ENCODE assay signal across 15 mouse cellular contexts in genomic region chr14:122881699-122882098, GRCm38 (mm10). TPM values are rescaled to one million over a fixed set of nuclear protein-coding genes. Genes with fewer than 3 reads are reported as not detected.
DNase-seq lines count a peak whose midpoint lies in the region; ATAC-seq and TF ChIP-seq lines count a peak whose summit lies in the region.
"Had no signal": no experiment of that assay in that cellular context is flagged by ENCODE, and none has a peak within 500 bp of the region (broad histone marks: within the 10 kb centered on the region; RNA-seq: fewer than 3 reads in every experiment).

No protein-coding gene starts in this region.

- H3K36me3 ChIP-seq in forebrain, embryonic 15.5 days = no peaks in the 10 kb centered on the region
- H3K36me3 ChIP-seq in limb, embryonic 11.5 days (ENCODE audit: control insufficient read depth, insufficient read depth, low read length) = no peaks in the 10 kb centered on the region
- no peaks in the 10 kb centered on the region for H3K36me3 ChIP-seq in kidney, adult 2 months (ENCODE audit: control insufficient read depth, insufficient read depth, low read length)
- H3K36me3 ChIP-seq: limb, embryonic 15.5 days; lung, embryonic 15.5 days had no signal

- DNase-seq in left cerebral cortex, adult 2 months (ENCODE audit: extremely low spot score in 1 of 2, low spot score in 2 of 2) = no peak
- DNase-seq in left cerebral cortex, adult 9 months (ENCODE audit: low spot score in 2 of 2) = no peak
- no peak for DNase-seq in limb, embryonic 11.5 days (ENCODE audit: low spot score)
- no peak for DNase-seq in adrenal gland, postnatal 4 days (ENCODE audit: low spot score in 2 of 2)
- no peak for DNase-seq in kidney, adult 2 months
- no peak for DNase-seq in adrenal gland, adult 8-10 months
- DNase-seq: gastrocnemius, adult 2 months; kidney, postnatal 10 days; layer of hippocampus, postnatal 36 days; thymus, postnatal 14 days had no signal

- peaks cover 5% of the 10 kb centered on the region for H3K27me3 ChIP-seq in forebrain, embryonic 15.5 days
- no peaks in the 10 kb centered on the region for H3K27me3 ChIP-seq in limb, embryonic 11.5 days (ENCODE audit: control insufficient read depth, insufficient read depth, low read length)
- H3K27me3 ChIP-seq in kidney, adult 2 months (replicated peaks; ENCODE audit: control insufficient read depth, insufficient read depth, low read length) = no peaks in the 10 kb centered on the region
- H3K27me3 ChIP-seq: lung, embryonic 15.5 days had no signal

- no peak overlapping the region for H3K9ac ChIP-seq in forebrain, embryonic 15.5 days (replicated peaks)
- H3K9ac ChIP-seq in limb, embryonic 11.5 days (ENCODE audit: low read length) = no peak overlapping the region
- H3K9ac ChIP-seq: limb, embryonic 15.5 days; lung, embryonic 15.5 days had no signal

- no peak for ATAC-seq in forebrain, embryonic 15.5 days (replicated peaks)
- 0 out of 2 replicates have a peak, but pooled peaks have one; percentile 58 for ATAC-seq in limb, embryonic 11.5 days (ENCODE audit: insufficient number of reproducible peaks, low FRiP score, low TSS enrichment, low read depth)
- ATAC-seq: activated CD4-positive, CD25-positive, alpha-beta regulatory T cell, adult 4 months; CD4-positive, CD25-positive, alpha-beta regulatory T cell, adult 4 months had no signal

- no peaks in the 10 kb centered on the region for H3K9me3 ChIP-seq in forebrain, embryonic 15.5 days
- no peaks in the 10 kb centered on the region for H3K9me3 ChIP-seq in limb, embryonic 11.5 days (ENCODE audit: control insufficient read depth, low read length)
- H3K9me3 ChIP-seq: limb, embryonic 15.5 days; lung, embryonic 15.5 days had no signal

- no peak overlapping the region for H3K4me2 ChIP-seq in forebrain, embryonic 15.5 days (replicated peaks)
- no peak overlapping the region for H3K4me2 ChIP-seq in limb, embryonic 11.5 days (ENCODE audit: low read depth, severe bottlenecking)
- H3K4me2 ChIP-seq: limb, embryonic 15.5 days; lung, embryonic 15.5 days had no signal

- peak overlapping the region; percentile 1; the same call in 1 of the 2 replicates for H3K27ac ChIP-seq in left cerebral cortex, adult 2 months
- H3K27ac ChIP-seq in forebrain, embryonic 15.5 days (replicated peaks) = peak overlapping the region; percentile 74
- H3K27ac ChIP-seq in limb, embryonic 11.5 days (replicated peaks; ENCODE audit: low read depth, low read length) = peak overlapping the region; percentile 15; the same call in 1 of the 2 replicates
- H3K27ac ChIP-seq in kidney, adult 2 months (ENCODE audit: insufficient read depth, low read depth, low read length) = no peak overlapping the region
- H3K27ac ChIP-seq: gastrocnemius, adult 2 months; limb, embryonic 15.5 days; lung, embryonic 15.5 days had no signal

- intact Hi-C loops in left cerebral cortex, adult 2 months (cut with DNase I) = no loop called here

- WGBS in forebrain, embryonic 15.5 days = 44% methylated on average over 2 of the region's 2 CpGs
- 50% methylated on average over 2 of the region's 2 CpGs for WGBS in limb, embryonic 11.5 days
- 76% methylated on average over 2 of the region's 2 CpGs for WGBS in kidney, adult 2 months

- TF ChIP-seq POLR2A in kidney, adult 2 months (IDR thresholded peaks at IDR 0.05; ENCODE audit: low read depth, low read length) = no peak

- TF ChIP-seq CTCF in left cerebral cortex, adult 2 months (IDR thresholded peaks at IDR 0.05) = no peak
- TF ChIP-seq CTCF in kidney, adult 2 months (conservative IDR thresholded peaks at IDR 0.05; ENCODE audit: insufficient read depth, insufficient read length, low read depth, low read length) = no peak

- H3K4me1 ChIP-seq in forebrain, embryonic 15.5 days = peaks cover 53% of the 10 kb centered on the region
- H3K4me1 ChIP-seq in limb, embryonic 11.5 days (ENCODE audit: control insufficient read depth, insufficient read depth, low read length) = peaks cover 8% of the 10 kb centered on the region
- no peaks in the 10 kb centered on the region for H3K4me1 ChIP-seq in kidney, adult 2 months (ENCODE audit: control insufficient read depth, insufficient read depth, low read length)
- H3K4me1 ChIP-seq: lung, embryonic 15.5 days had no signal

- H3K4me3 ChIP-seq in left cerebral cortex, adult 2 months = no peak overlapping the region
- H3K4me3 ChIP-seq in forebrain, embryonic 15.5 days = no peak overlapping the region
- no peak overlapping the region for H3K4me3 ChIP-seq in limb, embryonic 11.5 days (ENCODE audit: low read depth, low read length)
- H3K4me3 ChIP-seq in kidney, adult 2 months (ENCODE audit: insufficient read depth, low read depth, low read length) = no peak overlapping the region
- H3K4me3 ChIP-seq: gastrocnemius, adult 2 months; limb, embryonic 15.5 days; lung, embryonic 15.5 days had no signal

RNA-seq across cellular contexts. Expression of gene Ggact, which starts 31.9 kb away (rescaled TPM):
- 10 to 100 TPM; 29.8 to 29.9 TPM for total RNA-seq in left cerebral cortex, adult 2 months (2021)
- polyA plus RNA-seq in forebrain, embryonic 15.5 days (2015; fragmentation: Nextera tagmentation; extraction: Ambion mirVana) = 4.6 and 4.8 TPM in 2 replicates
- 8.5 and 10.5 TPM in 2 replicates for polyA plus RNA-seq in limb, embryonic 11.5 days (2014; fragmentation: Nextera tagmentation; extraction: Ambion mirVana)
- total RNA-seq in adrenal gland, postnatal 4 days (2021) = 10 to 100 TPM; 43.9 to 49.2 TPM
- 251 and 255 TPM in 2 replicates for polyA plus RNA-seq in kidney, adult 2 months (2012; rRNA removed)
- 10 to 100 TPM; 54.0 to 62.7 (median 56.5) TPM for total RNA-seq in adrenal gland, adult 8-10 months (2022)
